Mouse (Mus musculus) urinary bladder, postnatal 10 days (tissue): Measurements from ENCODE around the gene BC048403.
"Not testable (repeated sequence)": the region's sequence is repeated elsewhere in the genome, so short reads cannot be mapped to it uniquely, and the experiment has no call there.

ENCODE experiments used
- DNase-seq: peaks from one replicate; pipeline ENCODE4 v3.0.0; 2022; ENCODE audit warnings: low spot score

The BC048403 gene

GRCm38 (mm10) chr10:121756677-121757076 lies 16.9 kb downstream of the BC048403 start:
- no peak for DNase-seq

- no peak for DNase-seq
Measured at GRCm38 (mm10) chr10:121759095-121759494, 19.4 kb downstream of the BC048403 start.

GRCm38 (mm10) chr10:121762141-121762540 lies 22.4 kb downstream of the BC048403 start:
- DNase-seq: no peak

- no peak for DNase-seq
Measured at GRCm38 (mm10) chr10:121763191-121763590, 23.5 kb downstream of the BC048403 start.

DNA sequence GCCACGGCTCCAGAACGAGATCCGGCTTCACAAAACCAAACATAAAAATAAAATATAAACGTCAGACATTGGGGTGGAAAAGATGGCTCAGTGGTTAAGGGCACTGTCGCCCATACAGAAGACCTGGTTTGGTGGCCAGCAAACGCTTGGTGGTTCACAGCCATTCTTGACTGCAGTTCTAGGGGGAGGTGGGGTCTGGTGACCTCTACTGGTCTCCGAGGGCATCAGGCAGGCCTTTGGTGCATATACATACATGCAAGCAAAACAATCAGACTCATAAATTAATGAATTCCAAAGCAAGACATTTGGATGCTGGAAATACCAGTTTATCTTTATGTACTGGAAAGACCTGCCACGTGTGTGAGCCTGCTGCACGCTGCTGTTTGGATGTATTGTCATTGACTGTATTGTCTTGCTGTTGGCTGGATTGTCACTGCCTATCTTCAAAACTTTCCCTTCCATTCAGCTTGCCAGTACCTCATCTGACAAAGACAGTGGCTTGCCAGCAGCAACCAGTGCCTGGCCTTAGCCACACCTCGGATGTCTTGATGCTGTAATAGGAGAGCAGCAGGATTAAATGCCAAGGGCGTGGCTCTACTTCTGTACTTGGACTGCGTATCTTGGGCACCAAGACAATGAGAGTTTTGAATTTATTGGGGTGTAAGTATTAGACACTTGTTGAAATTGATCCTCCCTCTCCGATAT lies 24.9 kb downstream of the BC048403 start:
- DNase-seq: no peak

- DNase-seq: no peak
Measured at GRCm38 (mm10) chr10:121765174-121766057, 25.7 kb downstream of the BC048403 start.

GRCm38 (mm10) chr10:121767295-121767694 lies 27.6 kb downstream of the BC048403 start:
- DNase-seq: not testable (repeated sequence)

- no peak for DNase-seq
Measured at GRCm38 (mm10) chr10:121769711-121770110, 30.0 kb downstream of the BC048403 start.

GRCm38 (mm10) chr10:121770624-121771577 lies 31.2 kb downstream of the BC048403 start:
- DNase-seq: no peak

- no peak for DNase-seq
Measured at GRCm38 (mm10) chr10:121773813-121774212, 34.1 kb downstream of the BC048403 start.

DNA sequence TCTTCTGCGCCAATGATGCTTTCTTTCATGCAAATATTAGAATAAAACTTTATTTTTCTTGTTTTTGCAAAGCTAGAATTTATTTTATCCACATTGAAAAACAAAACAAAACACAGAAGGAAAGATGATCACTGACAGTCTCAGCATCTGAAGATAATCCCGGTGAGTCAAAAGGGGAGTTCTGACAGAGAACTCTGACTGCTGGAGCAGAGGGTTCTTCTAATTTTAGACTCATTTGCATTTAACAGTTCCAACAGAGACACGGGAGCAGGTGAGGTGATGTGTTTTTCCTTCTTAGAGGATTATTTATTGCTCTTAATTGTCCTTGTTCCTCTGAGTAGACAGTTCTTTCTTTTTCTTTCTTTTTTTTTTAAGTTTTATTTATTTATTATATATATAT lies 36.3 kb downstream of the BC048403 start:
- DNase-seq: no peak

DNA sequence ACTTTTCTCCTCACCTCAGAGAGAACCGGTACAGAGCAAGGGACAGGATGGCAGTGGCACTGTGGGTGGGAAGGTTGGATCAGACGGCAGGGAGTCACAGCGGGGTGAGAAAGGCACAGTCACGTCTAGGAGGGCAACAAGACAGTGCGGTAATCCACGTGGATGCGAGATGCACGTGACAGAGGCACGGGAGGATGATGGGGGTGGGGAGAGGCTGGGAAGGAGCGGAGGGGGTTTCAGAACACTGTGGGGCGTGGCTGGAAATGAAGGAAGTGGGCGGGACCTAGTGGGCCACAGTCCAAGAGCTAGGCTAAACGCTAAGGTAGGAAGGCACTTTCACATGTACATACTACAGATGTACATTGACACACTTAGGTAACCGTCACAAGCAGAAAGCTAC lies 41.4 kb downstream of the BC048403 start:
- DNase-seq: no peak

GRCm38 (mm10) chr10:121788536-121788935 lies 48.8 kb downstream of the BC048403 start:
- DNase-seq: no peak

GRCm38 (mm10) chr10:121790078-121790477 lies 50.3 kb downstream of the BC048403 start:
- DNase-seq: no peak

- no peak for DNase-seq
Measured at GRCm38 (mm10) chr10:121792661-121793060, 52.9 kb downstream of the BC048403 start.

DNA sequence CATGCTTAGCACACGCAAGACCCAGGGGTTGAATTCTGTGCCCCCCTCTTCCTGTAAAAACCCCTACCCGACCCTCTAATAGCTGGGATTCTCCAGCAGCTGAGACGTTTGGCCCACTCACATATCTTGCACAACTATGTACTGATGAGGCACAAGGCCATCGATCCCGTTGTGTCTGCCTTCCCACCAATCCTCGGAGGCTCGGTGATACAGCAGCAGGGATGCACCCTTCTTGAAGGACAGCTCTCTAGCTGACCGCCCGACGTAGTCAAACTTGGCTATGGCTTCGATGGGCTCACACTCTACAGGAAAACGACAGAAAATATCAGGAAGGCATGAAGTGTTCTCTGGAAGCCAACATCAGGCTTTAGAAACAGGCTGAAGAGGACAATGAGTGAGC lies 54.7 kb downstream of the BC048403 start:
- no peak for DNase-seq

- DNase-seq: no peak
Measured at GRCm38 (mm10) chr10:121796027-121796802, 56.5 kb downstream of the BC048403 start.

- DNase-seq: no peak
Measured at GRCm38 (mm10) chr10:121800041-121800440, 60.3 kb downstream of the BC048403 start.
